Mouse (Mus musculus): Measurements from ENCODE around the gene Lrrc25.

Gene Lrrc25

GRCm38 (mm10) chr8:70616645-70617044, 690 bp downstream of the Lrrc25 start:
- peak; percentile 50 to 56 for DNase-seq

GRCm38 (mm10) chr8:70617985-70618384, 2.0 kb downstream of the Lrrc25 start:
- DNase-seq = peak in 1 of 2 experiments; percentile 23

- DNase-seq = peak; percentile 80 to 84
Measured at GRCm38 (mm10) chr8:70618888-70619334, 3.0 kb downstream of the Lrrc25 start.

- no peak for DNase-seq
Measured at GRCm38 (mm10) chr8:70622220-70622619, 6.3 kb downstream of the Lrrc25 start.

- DNase-seq = peak; percentile 60 to 74
Measured at GRCm38 (mm10) chr8:70625104-70625503, 9.1 kb downstream of the Lrrc25 start.

- DNase-seq = no peak
Measured at GRCm38 (mm10) chr8:70627041-70627440, 11.1 kb downstream of the Lrrc25 start.

GRCm38 (mm10) chr8:70628986-70629490, 13.1 kb downstream of the Lrrc25 start:
- DNase-seq = no peak

- peak; percentile 92 for DNase-seq
Measured at GRCm38 (mm10) chr8:70629574-70630531, 13.9 kb downstream of the Lrrc25 start.

GRCm38 (mm10) chr8:70630532-70631381, 14.8 kb downstream of the Lrrc25 start:
- DNase-seq = peak; percentile 80 to 85

GRCm38 (mm10) chr8:70631436-70631835, 15.5 kb downstream of the Lrrc25 start:
- peak; percentile 69 to 77 for DNase-seq

GRCm38 (mm10) chr8:70632346-70632892, 16.5 kb downstream of the Lrrc25 start, which contains the start of gene Gdf15:
Gene Gdf15, minus strand, starts transcription at chr8:70632456.
- DNase-seq = no peak

- peak; percentile 88 to 89 for DNase-seq
Measured at GRCm38 (mm10) chr8:70634066-70634465, 18.1 kb downstream of the Lrrc25 start.

- DNase-seq = no peak
Measured at GRCm38 (mm10) chr8:70635527-70635926, 19.6 kb downstream of the Lrrc25 start.

GRCm38 (mm10) chr8:70636838-70637237, 20.9 kb downstream of the Lrrc25 start:
- DNase-seq = no peak

- no peak for DNase-seq
Measured at GRCm38 (mm10) chr8:70638752-70639151, 22.8 kb downstream of the Lrrc25 start.

GRCm38 (mm10) chr8:70643019-70643418, 27.1 kb downstream of the Lrrc25 start:
- DNase-seq = no peak

GRCm38 (mm10) chr8:70644065-70644464, 28.1 kb downstream of the Lrrc25 start:
- DNase-seq = peak in 1 of 2 experiments; percentile 50

- peak; percentile 42 to 46 for DNase-seq
Measured at GRCm38 (mm10) chr8:70645501-70646224, 29.7 kb downstream of the Lrrc25 start.

- DNase-seq = no peak
Measured at GRCm38 (mm10) chr8:70646369-70646768, 30.4 kb downstream of the Lrrc25 start.

- no peak for DNase-seq
Measured at GRCm38 (mm10) chr8:70646775-70647174, 30.8 kb downstream of the Lrrc25 start.

GRCm38 (mm10) chr8:70647343-70648163, 31.6 kb downstream of the Lrrc25 start:
- DNase-seq = no peak

All from lung, postnatal 4 days (tissue).